Mouse (Mus musculus): Measurements from ENCODE around the gene Usp16. TPM values are rescaled to one million over a fixed set of nuclear protein-coding genes. Genes with fewer than 3 reads are reported as not detected.
A peak's percentile ranks its signal among the peaks of the same experiment; 100 is the strongest.

The Usp16 gene
- total RNA-seq (2012; rRNA removed) (75.7 and 76.4 TPM in 2 replicates), polyA plus RNA-seq (2012; ENCODE audit: insufficient read depth in 1 of 2, insufficient read length in 2 of 2, low read depth in 1 of 2, low replicate concordance in 2 of 2, missing spikeins in 1 of 2) (100 to 1,000 TPM in 1 of 2 experiments, 10 to 100 TPM in 1; 66.6 to 256 TPM)

DNA sequence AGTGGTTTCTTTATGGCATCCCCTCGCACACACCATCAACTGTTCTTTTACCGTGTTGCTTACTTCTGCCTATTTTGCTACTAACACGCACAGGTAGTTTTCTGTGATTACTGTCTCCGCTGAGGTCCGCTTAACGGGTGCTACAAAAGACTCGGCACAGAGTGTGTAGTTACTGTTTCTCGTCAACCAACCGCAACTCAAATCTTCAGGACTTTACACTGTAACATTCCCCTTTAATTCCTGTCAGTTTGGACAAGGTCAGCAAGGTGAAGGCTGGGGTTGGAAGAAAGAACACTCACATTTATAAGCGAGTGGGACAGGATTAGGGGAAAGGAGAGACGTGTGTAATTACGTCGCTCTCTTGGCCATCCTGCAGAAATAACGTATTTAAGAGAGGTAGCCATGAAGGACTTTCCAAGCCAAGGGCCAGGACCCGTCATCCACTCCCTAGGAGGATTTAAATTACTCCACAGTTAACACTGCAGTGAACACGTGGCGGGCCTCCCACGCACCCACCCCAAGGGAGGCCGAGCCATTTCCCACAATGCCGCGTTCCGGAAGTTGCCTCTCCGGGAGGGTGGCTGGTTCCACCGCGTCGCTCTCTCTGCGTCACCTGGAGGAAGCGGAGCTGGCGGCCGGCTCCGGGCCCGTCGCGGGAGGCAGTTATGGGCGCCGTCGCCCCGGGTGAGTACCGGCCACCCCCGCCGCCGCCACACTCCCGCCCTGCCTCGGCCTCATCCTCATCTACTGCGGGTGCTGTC lies at the start of gene Usp16:
Gene Usp16, plus strand, starts transcription at position 285 of the 761 bp plus-strand sequence.
- TF ChIP-seq BHLHE40 (IDR thresholded peaks at IDR 0.05; ENCODE audit: borderline replicate concordance, low read depth, low read length) (no peak), MAZ (IDR thresholded peaks at IDR 0.05; ENCODE audit: low read depth, low read length) (peak; percentile 80; the same call in 1 of the 2 replicates), ZMIZ1 (IDR thresholded peaks at IDR 0.05; ENCODE audit: low read depth, low read length) (peak; percentile 44; the same call in 1 of the 2 replicates), MYC (IDR thresholded peaks at IDR 0.05; ENCODE audit: low read depth, low read length) (peak; percentile 100), POLR2AphosphoS5 (IDR thresholded peaks at IDR 0.05; ENCODE audit: borderline replicate concordance, low read depth, low read length) (no peak), POLR2AphosphoS2 (IDR thresholded peaks at IDR 0.05; ENCODE audit: low read length) (peak; percentile 56; the same call in 1 of the 2 replicates), MEF2A (IDR thresholded peaks at IDR 0.05; ENCODE audit: extremely low read depth, insufficient replicate concordance, low read depth, low read length, poor library complexity, severe bottlenecking) (no peak), MAFK (IDR thresholded peaks at IDR 0.05; ENCODE audit: borderline replicate concordance, low read depth, low read length) (no peak), EP300 (IDR thresholded peaks at IDR 0.05; ENCODE audit: low read depth in 1 of 2, low read length in 2 of 2) (peak in 1 of 2 experiments; percentile 15; a peak in 1 of 4 replicates), TAL1 (IDR thresholded peaks at IDR 0.05; ENCODE audit: low read length) (no peak), TCF12 (IDR thresholded peaks at IDR 0.05; ENCODE audit: low read depth, low read length) (peak; percentile 76), RCOR1 (IDR thresholded peaks at IDR 0.05; ENCODE audit: low read depth, low read length) (no peak), MXI1 (IDR thresholded peaks at IDR 0.05; ENCODE audit: low read depth, low read length) (peak; percentile 98), ZKSCAN1 (IDR thresholded peaks at IDR 0.05; ENCODE audit: low read depth, low read length) (no peak), ETS1 (IDR thresholded peaks at IDR 0.05; ENCODE audit: low read depth, low read length) (peak; percentile 53), RAD21 (IDR thresholded peaks at IDR 0.05; ENCODE audit: low read depth, low read length) (no peak), SIN3A (IDR thresholded peaks at IDR 0.05; ENCODE audit: low read length) (peak; percentile 98), USF2 (IDR thresholded peaks at IDR 0.05; ENCODE audit: borderline replicate concordance in 1 of 2, insufficient read depth in 1 of 2, low read depth in 1 of 2, low read length in 2 of 2) (no peak), UBTF (IDR thresholded peaks at IDR 0.05; ENCODE audit: borderline replicate concordance, insufficient read depth, low read depth, low read length) (no peak), KAT2A (conservative IDR thresholded peaks at IDR 0.05; ENCODE audit: low read depth, low read length) (peak; percentile 75), MAX (IDR thresholded peaks at IDR 0.05; ENCODE audit: low read length) (peak; percentile 98), JUND (IDR thresholded peaks at IDR 0.05; ENCODE audit: low read depth, low read length) (no peak; the same call in 1 of the 2 replicates), TBP (IDR thresholded peaks at IDR 0.05; ENCODE audit: low read depth, low read length) (peak; percentile 79), SMC3 (IDR thresholded peaks at IDR 0.05; ENCODE audit: low read depth, low read length) (no peak), USF1 (IDR thresholded peaks at IDR 0.05; ENCODE audit: low read depth, low read length) (peak; percentile 82), HCFC1 (IDR thresholded peaks at IDR 0.05; ENCODE audit: low read depth, low read length) (peak; percentile 93), GABPA (IDR thresholded peaks at IDR 0.05; ENCODE audit: low read depth, low read length) (no peak; the same call in 1 of the 2 replicates), ELF1 (IDR thresholded peaks at IDR 0.05; ENCODE audit: low read depth, low read length) (peak; percentile 88), ZNF384 (IDR thresholded peaks at IDR 0.05; ENCODE audit: low read depth, low read length) (no peak), NELFE (IDR thresholded peaks at IDR 0.05; ENCODE audit: low read depth, low read length) (peak; percentile 91), GATA1 (IDR thresholded peaks at IDR 0.05; ENCODE audit: low read depth, low read length) (no peak), CHD1 (IDR thresholded peaks at IDR 0.05; ENCODE audit: low read depth, low read length) (no peak), POLR2A (IDR thresholded peaks at IDR 0.05; ENCODE audit: control insufficient read depth in 1 of 2, insufficient read depth in 1 of 2, low read depth in 1 of 2, low read length in 2 of 2, poor library complexity in 1 of 2) (peak; percentile 86 to 91), CHD2 (IDR thresholded peaks at IDR 0.05; ENCODE audit: low read length) (no peak)
- H3K4me1 ChIP-seq (ENCODE audit: control insufficient read depth in 1 of 2, insufficient read depth in 2 of 2, low read length in 2 of 2): peaks cover 0 to 23% of the 10 kb centered on the region in 2 experiments; a peak in 3 of 4 replicates
- peaks cover 0 to 2% of the 10 kb centered on the region in 2 experiments; a peak in 1 of 4 replicates for H3K27me3 ChIP-seq (ENCODE audit: control insufficient read depth in 1 of 2, insufficient read depth in 2 of 2, low read length in 2 of 2)
- H3K9me3 ChIP-seq (replicated peaks; ENCODE audit: insufficient read depth, low read length): no peaks in the 10 kb centered on the region
- H3K9ac ChIP-seq (ENCODE audit: control insufficient read depth, low read depth, low read length, poor library complexity, severe bottlenecking): peak within 1 kb of the TSS; percentile 90
- H3K27ac ChIP-seq (ENCODE audit: control insufficient read depth, low read depth, low read length): peak within 1 kb of the TSS; percentile 46
- peaks cover 33% of the 10 kb centered on the region for H3K79me2 ChIP-seq (ENCODE audit: control insufficient read depth, insufficient read depth, low read length, poor library complexity)
- H3K4me3 ChIP-seq (ENCODE audit: control insufficient read depth in 1 of 2, insufficient read depth in 1 of 2, low read depth in 2 of 2, low read length in 2 of 2): peak within 1 kb of the TSS; percentile 97 to 99
- peak; percentile 94 for DNase-seq (ENCODE audit: low read depth, low spot score)
- H3K36me3 ChIP-seq (ENCODE audit: control insufficient read depth in 1 of 2, insufficient read depth in 2 of 2, low read length in 2 of 2): peaks cover 0 to 19% of the 10 kb centered on the region in 2 experiments; a peak in 3 of 4 replicates

Measured in MEL (cell line).